Mouse (Mus musculus) C2C12 (cell line): ENCODE results near the gene Naa16. TPM values are rescaled to one million over a fixed set of nuclear protein-coding genes. Genes with fewer than 3 reads are reported as not detected.

ENCODE experiments used
- H3K27me3 ChIP-seq: one replicate; pipeline ENCODE4 v1.6.1; 2011; ENCODE audit not compliant: control insufficient read depth, insufficient read depth, insufficient read length
- H3K36me3 ChIP-seq: one replicate; pipeline ENCODE4 v1.6.1; 2011; ENCODE audit not compliant: control insufficient read depth, insufficient read depth
- H3K4me3 ChIP-seq: one replicate; pipeline ENCODE4 v1.5.1; 2011; ENCODE audit warnings: mild to moderate bottlenecking, control low read depth; ENCODE audit not compliant: poor library complexity, insufficient read depth, severe bottlenecking
- H3K79me2 ChIP-seq: one replicate; pipeline ENCODE4 v1.6.1; 2011; ENCODE audit not compliant: control insufficient read depth, insufficient read depth
- H3K79me3 ChIP-seq: one replicate; pipeline ENCODE4 v1.6.1; 2011; ENCODE audit warnings: low read depth, control low read depth
- H3ac ChIP-seq: one replicate; pipeline ENCODE3; 2011; ENCODE audit warnings: low read depth; ENCODE audit not compliant: control insufficient read depth, insufficient read length
- CEBPB ChIP-seq: IDR thresholded peaks from one replicate; pipeline ENCODE4 v1.6.1; 2011; ENCODE audit warnings: low read depth, mild to moderate bottlenecking, control low read depth, moderate library complexity
- CTCF ChIP-seq: IDR thresholded peaks from one replicate; pipeline ENCODE4 v1.5.1; 2011; ENCODE audit not compliant: control insufficient read depth, insufficient read depth, insufficient read length
- FOSL1 ChIP-seq: IDR thresholded peaks from one replicate; pipeline ENCODE4 v1.8.0; 2011; ENCODE audit warnings: mild to moderate bottlenecking, low read length; ENCODE audit not compliant: poor library complexity, insufficient read depth, severe bottlenecking
- MAX ChIP-seq: IDR thresholded peaks from one replicate; pipeline ENCODE4 v1.6.1; 2011; ENCODE audit warnings: mild to moderate bottlenecking, control low read depth
- MYOD1 ChIP-seq: IDR thresholded peaks from one replicate; pipeline ENCODE4 v1.6.1; 2011; ENCODE audit warnings: low read depth; ENCODE audit not compliant: control insufficient read depth, insufficient read length
- MYOG ChIP-seq: IDR thresholded peaks from one replicate; pipeline ENCODE4 v1.6.1; 2011; ENCODE audit not compliant: control insufficient read depth, insufficient read length; ENCODE audit errors: extremely low read depth
- USF1 ChIP-seq: IDR thresholded peaks from one replicate; pipeline ENCODE4 v1.6.1; 2011; ENCODE audit warnings: low read depth, mild to moderate bottlenecking, control low read depth, moderate library complexity
- polyA plus RNA-seq: library from polyadenylated mRNA; unstranded; fragments of >200 nt; fragmentation: generic; extraction: Trizol; gene quantifications from one replicate; pipeline ENCODE4 v1.2.1, GENCODE M21; 2012; ENCODE audit warnings: missing spikeins

Gene Naa16
- polyA plus RNA-seq, 1 experiment: 8.6 TPM

DNA sequence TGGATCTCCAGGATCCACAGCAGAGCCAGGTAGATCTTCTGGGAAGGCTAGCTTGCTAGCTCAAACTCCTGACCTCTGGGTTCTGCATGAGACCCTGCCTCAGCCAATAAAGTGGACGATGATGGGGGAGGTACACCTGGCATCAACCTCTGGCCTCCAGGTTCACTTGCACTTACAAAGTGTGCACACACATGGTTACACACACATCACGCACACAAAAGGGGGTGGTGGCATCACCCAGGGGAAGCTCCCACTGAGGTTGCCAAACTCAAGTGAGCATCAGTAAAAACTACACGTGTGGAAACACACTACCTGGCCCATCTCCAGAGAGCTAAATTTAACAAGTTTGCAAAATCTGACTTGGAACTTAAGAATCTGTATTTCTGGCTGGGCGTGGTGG is 77.9 kb downstream of the Naa16 start:
- no peaks in the 10 kb centered on the region for H3K27me3 ChIP-seq
- H3K4me3 ChIP-seq: no peak overlapping the region
- H3K79me3 ChIP-seq: no peaks in the 10 kb centered on the region
- H3ac ChIP-seq: no peak overlapping the region
- H3K79me2 ChIP-seq: no peaks in the 10 kb centered on the region
- H3K36me3 ChIP-seq: no peaks in the 10 kb centered on the region
- TF ChIP-seq FOSL1 (no peak), CEBPB (no peak), MAX (no peak), CTCF (no peak), USF1 (no peak), MYOD1 (no peak), MYOG (no peak)

DNA sequence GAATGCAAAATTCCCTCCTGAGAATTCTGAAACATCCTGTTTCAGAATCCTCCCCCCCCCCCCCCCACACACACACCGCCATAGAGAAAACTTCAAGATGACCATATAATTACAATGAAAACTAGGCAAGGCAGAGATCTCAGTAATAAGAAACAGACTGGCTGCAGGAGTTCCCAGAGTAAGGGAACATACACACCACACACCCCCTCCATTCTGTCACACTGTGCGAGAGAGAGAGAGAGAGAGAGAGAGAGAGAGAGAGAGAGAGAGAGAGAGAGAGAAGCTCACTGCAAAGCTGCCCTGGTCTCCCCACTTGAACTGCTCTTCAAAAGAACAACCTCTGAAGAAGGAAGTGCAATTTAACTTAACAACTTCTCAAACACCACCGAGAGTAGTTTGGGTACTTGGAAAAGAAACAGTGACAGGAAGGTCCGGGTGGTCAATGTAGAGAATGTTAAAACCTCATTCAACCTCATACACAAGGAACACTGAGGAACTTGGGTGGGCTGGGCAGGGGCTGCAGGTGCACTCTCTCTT is 78.6 kb downstream of the Naa16 start:
- TF ChIP-seq CEBPB (no peak), MAX (no peak), MYOD1 (no peak), FOSL1 (no peak), USF1 (no peak), MYOG (no peak), CTCF (no peak)
- no peak overlapping the region for H3K4me3 ChIP-seq
- no peaks in the 10 kb centered on the region for H3K36me3 ChIP-seq
- H3ac ChIP-seq: no peak overlapping the region
- no peaks in the 10 kb centered on the region for H3K79me2 ChIP-seq
- H3K79me3 ChIP-seq: no peaks in the 10 kb centered on the region
- H3K27me3 ChIP-seq: no peaks in the 10 kb centered on the region

DNA sequence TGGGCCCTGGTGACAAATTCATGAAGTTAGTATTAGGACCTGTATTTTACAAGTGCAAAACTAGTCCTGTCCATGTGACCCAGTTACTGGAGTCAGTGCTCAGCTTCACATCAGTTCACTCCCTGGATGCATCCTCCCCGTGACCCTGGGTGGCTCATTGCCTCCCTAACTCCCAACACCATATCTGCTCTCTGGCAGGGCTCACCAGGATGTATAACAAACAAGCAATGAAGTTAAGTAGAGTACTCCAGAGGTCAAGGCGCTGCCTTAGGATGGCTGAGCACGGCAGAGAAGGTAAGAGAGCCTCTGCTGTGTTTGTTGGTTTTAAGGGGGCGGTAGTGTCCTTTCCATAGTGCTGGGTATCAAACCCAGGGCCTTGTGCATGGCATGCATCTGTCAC is 81.5 kb downstream of the Naa16 start:
- TF ChIP-seq USF1 (no peak), MYOD1 (no peak), CEBPB (no peak), MYOG (no peak), FOSL1 (no peak), MAX (no peak), CTCF (no peak)
- Histone ChIP-seq H3K27me3 (no peaks in the 10 kb centered on the region), H3K79me3 (no peaks in the 10 kb centered on the region), H3K4me3 (no peak overlapping the region), H3ac (no peak overlapping the region), H3K79me2 (no peaks in the 10 kb centered on the region), H3K36me3 (no peaks in the 10 kb centered on the region)

DNA sequence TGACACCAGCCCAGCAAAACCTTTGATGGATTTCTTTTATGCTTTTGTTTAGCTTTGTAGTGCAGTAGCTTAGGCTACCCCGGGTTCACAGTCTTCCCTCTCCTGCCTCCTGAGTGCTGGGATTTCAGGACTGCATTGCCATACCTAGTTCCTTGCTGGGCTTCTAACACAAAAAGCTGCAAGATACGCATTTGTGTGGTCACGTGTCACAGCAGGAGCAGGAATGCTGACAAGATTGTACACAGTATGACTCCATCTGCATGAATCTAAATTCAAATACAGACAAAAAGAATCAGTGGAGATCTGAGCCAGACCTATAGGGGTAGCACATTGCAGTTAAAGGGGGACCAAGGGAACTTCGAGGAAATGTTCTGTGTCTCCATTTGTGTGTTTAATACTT is 82.2 kb downstream of the Naa16 start:
- no peaks in the 10 kb centered on the region for H3K27me3 ChIP-seq
- no peak for TF ChIP-seq CEBPB
- TF ChIP-seq MYOD1: no peak
- no peak for TF ChIP-seq MAX
- no peak for TF ChIP-seq CTCF
- no peak for TF ChIP-seq FOSL1
- TF ChIP-seq USF1: no peak
- no peak for TF ChIP-seq MYOG
- H3ac ChIP-seq: no peak overlapping the region
- H3K79me3 ChIP-seq: no peaks in the 10 kb centered on the region
- no peaks in the 10 kb centered on the region for H3K36me3 ChIP-seq
- H3K4me3 ChIP-seq: no peak overlapping the region
- H3K79me2 ChIP-seq: no peaks in the 10 kb centered on the region

DNA sequence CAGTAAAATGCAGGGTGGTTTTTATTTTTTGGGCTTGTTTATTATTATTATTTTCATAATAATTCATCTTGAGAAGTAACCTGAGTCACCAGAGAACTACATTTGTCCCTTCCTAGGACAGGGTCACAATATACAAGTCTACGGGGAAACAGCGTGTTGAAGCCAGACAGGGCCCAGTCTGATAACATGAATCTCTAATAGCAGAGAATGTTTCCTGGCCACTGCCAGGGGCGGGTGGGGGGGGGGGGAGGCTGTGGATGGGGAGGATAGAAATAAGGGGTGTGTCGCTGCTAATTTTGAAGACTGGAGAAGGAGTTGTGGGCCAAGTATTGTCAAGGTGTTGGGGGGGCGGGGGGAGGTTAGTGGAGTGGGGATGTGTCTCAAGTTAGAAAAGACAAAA is 82.7 kb downstream of the Naa16 start:
- no peak overlapping the region for H3ac ChIP-seq
- TF ChIP-seq MAX (no peak), CTCF (no peak), USF1 (no peak), MYOD1 (no peak), FOSL1 (no peak)
- H3K79me2 ChIP-seq: no peaks in the 10 kb centered on the region
- H3K4me3 ChIP-seq: no peak overlapping the region
- H3K27me3 ChIP-seq: no peaks in the 10 kb centered on the region
- H3K36me3 ChIP-seq: no peaks in the 10 kb centered on the region
- H3K79me3 ChIP-seq: no peaks in the 10 kb centered on the region

DNA sequence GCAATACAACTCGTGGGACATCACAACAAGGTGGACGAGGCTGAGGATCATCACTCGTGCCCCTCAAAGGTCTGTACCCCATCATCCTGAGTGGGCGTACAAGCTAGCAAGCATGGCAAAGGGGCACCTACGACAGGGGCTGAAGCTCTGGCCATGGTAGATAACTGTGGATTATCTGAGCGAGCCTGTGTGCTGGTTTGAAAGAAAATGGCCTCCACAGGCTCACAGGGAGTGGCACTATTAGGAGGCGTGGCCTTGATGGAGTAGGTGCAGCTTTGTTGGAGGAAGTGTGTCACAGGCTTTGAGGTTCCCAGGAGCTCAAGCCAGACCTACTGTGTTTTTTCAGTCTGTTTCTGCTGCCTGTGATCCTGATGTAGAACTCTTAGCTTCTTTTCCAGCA is 83.4 kb downstream of the Naa16 start:
- no peaks in the 10 kb centered on the region for H3K79me3 ChIP-seq
- no peak overlapping the region for H3ac ChIP-seq
- no peaks in the 10 kb centered on the region for H3K27me3 ChIP-seq
- H3K79me2 ChIP-seq: no peaks in the 10 kb centered on the region
- no peaks in the 10 kb centered on the region for H3K36me3 ChIP-seq
- H3K4me3 ChIP-seq: no peak overlapping the region
- TF ChIP-seq CEBPB: no peak
- TF ChIP-seq MYOG: no peak
- no peak for TF ChIP-seq CTCF
- TF ChIP-seq MYOD1: no peak
- no peak for TF ChIP-seq MAX
- no peak for TF ChIP-seq USF1
